Mouse (Mus musculus): Measurements from ENCODE around the gene Pde4c.

DNA sequence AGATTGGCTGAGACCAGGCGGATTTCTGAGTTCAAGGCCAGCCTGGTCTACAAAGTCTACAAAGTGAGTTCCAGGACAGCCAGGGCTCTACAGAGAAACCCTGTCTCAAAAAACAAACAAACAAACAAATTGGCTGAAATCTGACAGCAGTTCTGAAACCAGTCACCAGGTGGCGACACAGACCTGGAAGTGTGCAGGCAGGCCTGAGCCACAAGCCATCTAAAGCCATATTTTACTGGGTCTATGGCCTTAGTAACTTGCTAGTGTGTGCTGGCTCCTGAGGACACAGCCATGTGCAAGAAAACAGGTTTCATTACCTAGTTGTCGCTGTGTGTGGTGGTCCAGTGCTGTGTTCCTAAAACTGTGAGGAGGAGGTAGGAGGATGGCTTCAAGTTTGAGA, 2.8 kb upstream of the Pde4c start:
- TF ChIP-seq POLR2A (IDR thresholded peaks at IDR 0.05; ENCODE audit: control insufficient read depth, extremely low read depth, insufficient read depth, low read length, poor library complexity), result no peak
- TF ChIP-seq CTCF (IDR thresholded peaks at IDR 0.05; ENCODE audit: borderline replicate concordance, control insufficient read depth, extremely low read depth, insufficient read depth, low read length, poor library complexity), result peak; percentile 65; the same call in 1 of the 2 replicates
